Mouse (Mus musculus) embryo, embryonic 10 days (tissue): ENCODE measurements around the gene Ntm.

Source experiments
- DNase-seq: peaks from one replicate; pipeline ENCODE4 v3.0.0-alpha.2; 2015; ENCODE audit warnings: low spot score

Ntm gene

GRCm38 (mm10) chr9:29578226-29578625, 384.7 kb downstream of the Ntm start:
- no peak for DNase-seq

GRCm38 (mm10) chr9:29576051-29576533, 386.8 kb downstream of the Ntm start:
- DNase-seq = no peak

- no peak for DNase-seq
Observed at GRCm38 (mm10) chr9:29574548-29574947, 388.4 kb downstream of the Ntm start.

- DNase-seq = no peak
Observed at GRCm38 (mm10) chr9:29568571-29568970, 394.4 kb downstream of the Ntm start.

- no peak for DNase-seq
Observed at GRCm38 (mm10) chr9:29562419-29563071, 400.4 kb downstream of the Ntm start.

- no peak for DNase-seq
Observed at GRCm38 (mm10) chr9:29558915-29559314, 404.0 kb downstream of the Ntm start.

GRCm38 (mm10) chr9:29550582-29550981, 412.4 kb downstream of the Ntm start:
- no peak for DNase-seq

GRCm38 (mm10) chr9:29550107-29550506, 412.8 kb downstream of the Ntm start:
- DNase-seq = no peak

- DNase-seq = no peak
Observed at GRCm38 (mm10) chr9:29536415-29536814, 426.5 kb downstream of the Ntm start.

GRCm38 (mm10) chr9:29534773-29535172, 428.2 kb downstream of the Ntm start:
- DNase-seq = no peak

GRCm38 (mm10) chr9:29534304-29534703, 428.6 kb downstream of the Ntm start:
- no peak for DNase-seq

- DNase-seq = no peak
Observed at GRCm38 (mm10) chr9:29533556-29533955, 429.4 kb downstream of the Ntm start.

- DNase-seq = no peak
Observed at GRCm38 (mm10) chr9:29531147-29531917, 431.6 kb downstream of the Ntm start.

- DNase-seq = no peak
Observed at GRCm38 (mm10) chr9:29524109-29524508, 438.8 kb downstream of the Ntm start.

GRCm38 (mm10) chr9:29523221-29523620, 439.7 kb downstream of the Ntm start:
- no peak for DNase-seq

GRCm38 (mm10) chr9:29519181-29519580, 443.8 kb downstream of the Ntm start:
- DNase-seq = no peak

- no peak for DNase-seq
Observed at GRCm38 (mm10) chr9:29516688-29517087, 446.3 kb downstream of the Ntm start.

GRCm38 (mm10) chr9:29514588-29515356, 448.2 kb downstream of the Ntm start:
- DNase-seq = no peak

GRCm38 (mm10) chr9:29496002-29496401, 466.9 kb downstream of the Ntm start:
- no peak for DNase-seq

- DNase-seq = no peak
Observed at GRCm38 (mm10) chr9:29482272-29482671, 480.7 kb downstream of the Ntm start.

GRCm38 (mm10) chr9:29479051-29479450, 483.9 kb downstream of the Ntm start:
- DNase-seq = no peak

GRCm38 (mm10) chr9:29477219-29477618, 485.7 kb downstream of the Ntm start:
- no peak for DNase-seq

- DNase-seq = no peak
Observed at GRCm38 (mm10) chr9:29473418-29473817, 489.5 kb downstream of the Ntm start.
